Mouse (Mus musculus) intestine, embryonic 16.5 days (tissue): ENCODE results near the gene Nol11. TPM values are rescaled to one million over a fixed set of nuclear protein-coding genes. Genes with fewer than 3 reads are reported as not detected.

Experiments
- ATAC-seq: fragments of 200-750 bp; cut with Nextera tagmentation; 2 replicates; pipeline ENCODE4 v1.8.0; 2017; ENCODE audit warnings: moderate TSS enrichment, moderate library complexity
- H3K27ac ChIP-seq: fragments of 300-500 bp; sonication (generic); 2 replicates; pipeline ENCODE4 v1.5.1; 2014; ENCODE audit warnings: mild to moderate bottlenecking, low read length
- H3K27me3 ChIP-seq: fragments of 300-500 bp; sonication (generic); replicated peaks from 2 replicates; pipeline ENCODE4 v1.6.1; 2014; ENCODE audit warnings: low read length, control low read depth, mixed read lengths; ENCODE audit not compliant: control insufficient read depth, insufficient read depth
- H3K36me3 ChIP-seq: fragments of 300-500 bp; sonication (generic); 2 replicates; pipeline ENCODE4 v1.6.1; 2014; ENCODE audit warnings: low read length, control low read depth; ENCODE audit not compliant: control insufficient read depth, insufficient read depth
- H3K4me1 ChIP-seq: fragments of 300-500 bp; sonication (generic); 2 replicates; pipeline ENCODE4 v1.6.1; 2014; ENCODE audit warnings: low read length, control low read depth, mixed read lengths; ENCODE audit not compliant: control insufficient read depth, insufficient read depth
- H3K4me2 ChIP-seq: fragments of 300-500 bp; sonication (generic); 2 replicates; pipeline ENCODE4 v1.6.1; 2014; ENCODE audit warnings: low read depth, low read length, control low read depth
- H3K4me3 ChIP-seq: fragments of 300-500 bp; sonication (generic); 2 replicates; pipeline ENCODE4 v1.5.1; 2014; ENCODE audit warnings: mild to moderate bottlenecking, low read length
- H3K9ac ChIP-seq: fragments of 300-500 bp; sonication (generic); 2 replicates; pipeline ENCODE4 v1.6.1; 2014; ENCODE audit warnings: low read depth, low read length
- H3K9me3 ChIP-seq: fragments of 300-500 bp; sonication (generic); 2 replicates; pipeline ENCODE4 v1.6.1; 2016; ENCODE audit warnings: low read length, control low read depth; ENCODE audit not compliant: control insufficient read depth
- WGBS: fragments of 180-500 bp; shearing (Covaris S2); extraction: QIAGEN DNeasy Blood & Tissue Kit; methylation state at CpG from one replicate; pipeline ENCODE4 v1.1.7; 2014; 5-methylcytosine and 5-hydroxymethylcytosine counted together
- polyA plus RNA-seq: library from polyadenylated mRNA; unstranded; fragments of >200 nt; fragmentation: Nextera tagmentation; extraction: Ambion mirVana; gene quantifications from 2 replicates; pipeline ENCODE4 v1.2.1, GENCODE M21; 2015

Nol11 gene
- polyA plus RNA-seq, 1 experiment from 2014 or later: 43.0 TPM

GRCm38 (mm10) chr11:107223169-107223561, 34.0 kb upstream of the Nol11 start:
- no peak overlapping the region for H3K9ac ChIP-seq
- no peaks in the 10 kb centered on the region for H3K36me3 ChIP-seq
- H3K4me2 ChIP-seq: no peak overlapping the region
- no peak overlapping the region for H3K4me3 ChIP-seq
- 41% methylated on average over 1 of the region's 1 CpGs for WGBS
- H3K4me1 ChIP-seq: no peaks in the 10 kb centered on the region
- no peak for ATAC-seq
- H3K27ac ChIP-seq: no peak overlapping the region
- no peaks in the 10 kb centered on the region for H3K9me3 ChIP-seq
- H3K27me3 ChIP-seq: no peaks in the 10 kb centered on the region

GRCm38 (mm10) chr11:107222531-107223168, 33.5 kb upstream of the Nol11 start:
- ATAC-seq: no peak
- no peaks in the 10 kb centered on the region for H3K4me1 ChIP-seq
- 68% methylated on average over 12 of the region's 12 CpGs for WGBS

GRCm38 (mm10) chr11:107215111-107215510, 25.9 kb upstream of the Nol11 start:
- H3K4me2 ChIP-seq: no peak overlapping the region
- H3K27ac ChIP-seq: no peak overlapping the region
- no peak for ATAC-seq
- no peaks in the 10 kb centered on the region for H3K4me1 ChIP-seq
- WGBS: 88% methylated on average over 9 of the region's 9 CpGs
- H3K9me3 ChIP-seq: no peaks in the 10 kb centered on the region
- H3K4me3 ChIP-seq: no peak overlapping the region
- H3K27me3 ChIP-seq: no peaks in the 10 kb centered on the region
- H3K9ac ChIP-seq: no peak overlapping the region
- H3K36me3 ChIP-seq: no peaks in the 10 kb centered on the region

More at GRCm38 (mm10) chr11:107222531-107223168, 33.5 kb upstream of the Nol11 start:
- Histone ChIP-seq H3K27ac (no peak overlapping the region), H3K9me3 (no peaks in the 10 kb centered on the region), H3K36me3 (no peaks in the 10 kb centered on the region), H3K4me2 (no peak overlapping the region), H3K4me3 (no peak overlapping the region), H3K9ac (no peak overlapping the region), H3K27me3 (no peaks in the 10 kb centered on the region)

- Histone ChIP-seq H3K27ac (no peak overlapping the region), H3K4me3 (no peak overlapping the region), H3K36me3 (no peaks in the 10 kb centered on the region), H3K9me3 (no peaks in the 10 kb centered on the region), H3K4me2 (no peak overlapping the region), H3K27me3 (no peaks in the 10 kb centered on the region), H3K4me1 (no peaks in the 10 kb centered on the region), H3K9ac (no peak overlapping the region)
- WGBS: 75% methylated on average over 5 of the region's 5 CpGs
- ATAC-seq: no peak
Measured at GRCm38 (mm10) chr11:107213745-107214144, 24.6 kb upstream of the Nol11 start.

- no peaks in the 10 kb centered on the region for H3K9me3 ChIP-seq
- WGBS: 83% methylated on average over 13 of the region's 13 CpGs
- H3K4me1 ChIP-seq: no peaks in the 10 kb centered on the region
- no peak overlapping the region for H3K4me2 ChIP-seq
- H3K36me3 ChIP-seq: no peaks in the 10 kb centered on the region
- H3K9ac ChIP-seq: no peak overlapping the region
- H3K27ac ChIP-seq: no peak overlapping the region
- no peak overlapping the region for H3K4me3 ChIP-seq
- H3K27me3 ChIP-seq: no peaks in the 10 kb centered on the region
- ATAC-seq: no peak
Measured at GRCm38 (mm10) chr11:107209818-107210217, 20.6 kb upstream of the Nol11 start.

GRCm38 (mm10) chr11:107201773-107202172, 12.6 kb upstream of the Nol11 start:
- Histone ChIP-seq H3K4me1 (no peaks in the 10 kb centered on the region), H3K27me3 (no peaks in the 10 kb centered on the region), H3K4me3 (no peak overlapping the region), H3K4me2 (no peak overlapping the region), H3K9me3 (no peaks in the 10 kb centered on the region), H3K27ac (no peak overlapping the region), H3K9ac (no peak overlapping the region), H3K36me3 (no peaks in the 10 kb centered on the region)
- 81% methylated on average over 11 of the region's 11 CpGs for WGBS
- ATAC-seq: no peak

- H3K9ac ChIP-seq: no peak overlapping the region
- H3K4me2 ChIP-seq: no peak overlapping the region
- ATAC-seq: no peak
- no peak overlapping the region for H3K27ac ChIP-seq
- H3K9me3 ChIP-seq: no peaks in the 10 kb centered on the region
- no peak overlapping the region for H3K4me3 ChIP-seq
- WGBS: 86% methylated on average over 5 of the region's 5 CpGs
- H3K4me1 ChIP-seq: no peaks in the 10 kb centered on the region
- H3K27me3 ChIP-seq: no peaks in the 10 kb centered on the region
- H3K36me3 ChIP-seq: no peaks in the 10 kb centered on the region
Measured at GRCm38 (mm10) chr11:107199281-107199680, 10.1 kb upstream of the Nol11 start.

GRCm38 (mm10) chr11:107195334-107195733, 6.2 kb upstream of the Nol11 start:
- Histone ChIP-seq H3K36me3 (no peaks in the 10 kb centered on the region), H3K9me3 (no peaks in the 10 kb centered on the region), H3K27ac (no peak overlapping the region), H3K4me2 (no peak overlapping the region), H3K9ac (no peak overlapping the region), H3K4me1 (no peaks in the 10 kb centered on the region), H3K4me3 (no peak overlapping the region), H3K27me3 (no peaks in the 10 kb centered on the region)
- ATAC-seq: no peak
- 72% methylated on average over 2 of the region's 2 CpGs for WGBS

- H3K9ac ChIP-seq: no peak overlapping the region
- H3K4me1 ChIP-seq: peaks cover 3% of the 10 kb centered on the region; the same call in 1 of the 2 replicates
- ATAC-seq: no peak
- no peak overlapping the region for H3K27ac ChIP-seq
- H3K4me2 ChIP-seq: no peak overlapping the region
- H3K9me3 ChIP-seq: no peaks in the 10 kb centered on the region
- H3K4me3 ChIP-seq: no peak overlapping the region
- H3K36me3 ChIP-seq: no peaks in the 10 kb centered on the region
- no peaks in the 10 kb centered on the region for H3K27me3 ChIP-seq
- WGBS: 81% methylated on average over 2 of the region's 2 CpGs
Measured at GRCm38 (mm10) chr11:107190376-107190775, 1.2 kb upstream of the Nol11 start.

- H3K4me2 ChIP-seq: no peak overlapping the region
- 88% methylated on average over 8 of the region's 8 CpGs for WGBS
Measured at GRCm38 (mm10) chr11:107183777-107184176, 5.4 kb downstream of the Nol11 start.

More at GRCm38 (mm10) chr11:107183777-107184176, 5.4 kb downstream of the Nol11 start:
- H3K4me3 ChIP-seq: no peak overlapping the region
- peaks cover 9% of the 10 kb centered on the region; the same call in 1 of the 2 replicates for H3K36me3 ChIP-seq
- no peak for ATAC-seq
- H3K4me1 ChIP-seq: peaks cover 3% of the 10 kb centered on the region; the same call in 1 of the 2 replicates
- H3K9ac ChIP-seq: no peak overlapping the region
- H3K27ac ChIP-seq: no peak overlapping the region
- H3K9me3 ChIP-seq: no peaks in the 10 kb centered on the region
- H3K27me3 ChIP-seq: no peaks in the 10 kb centered on the region
